Mouse (Mus musculus): ENCODE measurements around the gene Dhx58. TPM values are rescaled to one million over a fixed set of nuclear protein-coding genes. Genes with fewer than 3 reads are reported as not detected.
A peak's percentile ranks its signal among the peaks of the same experiment; 100 is the strongest.

The Dhx58 gene
- total and polyA plus RNA-seq, 2 experiments, result 11.9 to 16.3 TPM

DNA sequence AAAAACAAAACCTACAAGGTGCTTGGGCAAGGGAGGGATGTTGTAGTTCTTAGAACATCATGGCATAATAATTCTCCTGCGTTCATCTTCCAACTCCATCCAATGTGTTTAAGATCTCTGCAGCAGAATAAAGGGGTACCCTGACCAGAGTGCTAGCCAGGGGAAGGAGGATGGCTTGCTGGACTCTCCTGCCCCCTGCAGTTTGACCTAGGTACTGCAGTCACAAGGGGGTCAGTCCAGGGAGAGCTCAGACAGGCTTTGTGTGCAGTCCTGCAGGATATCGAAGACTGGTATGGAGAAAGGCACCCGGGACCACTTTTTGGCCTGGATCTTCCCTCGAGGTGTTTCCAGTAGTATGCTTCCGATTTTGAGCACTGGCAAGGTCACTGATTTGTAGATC is 9.1 kb downstream of the Dhx58 start:
- TF ChIP-seq CTCF (IDR thresholded peaks at IDR 0.05; ENCODE audit: low read depth, low read length) (peak; percentile 97), POLR2A (IDR thresholded peaks at IDR 0.05; ENCODE audit: extremely low read depth, insufficient read depth, low read length) (no peak)
- H3K9ac ChIP-seq (ENCODE audit: low read depth, low read length), result no peak overlapping the region
- no peak overlapping the region for H3K4me3 ChIP-seq (ENCODE audit: insufficient read depth, low read depth, low read length)
- no peaks in the 10 kb centered on the region; the same call in 1 of the 2 replicates for H3K36me3 ChIP-seq (ENCODE audit: control insufficient read depth, insufficient read depth, low read length)
- no peaks in the 10 kb centered on the region for H3K4me1 ChIP-seq (ENCODE audit: control insufficient read depth, insufficient read depth, low read length)
- H3K27ac ChIP-seq (replicated peaks; ENCODE audit: insufficient read depth, low read depth, low read length), result no peak overlapping the region
- no peaks in the 10 kb centered on the region for H3K79me2 ChIP-seq (ENCODE audit: control insufficient read depth, insufficient read depth, low read length)
- DNase-seq (ENCODE audit: extremely low read depth, low read depth, low spot score), result peak; percentile 19
- WGBS, result 39% methylated on average over 5 of the region's 5 CpGs
- no peaks in the 10 kb centered on the region; the same call in 1 of the 2 replicates for H3K27me3 ChIP-seq (ENCODE audit: control insufficient read depth, insufficient read depth, low read length)

DNA sequence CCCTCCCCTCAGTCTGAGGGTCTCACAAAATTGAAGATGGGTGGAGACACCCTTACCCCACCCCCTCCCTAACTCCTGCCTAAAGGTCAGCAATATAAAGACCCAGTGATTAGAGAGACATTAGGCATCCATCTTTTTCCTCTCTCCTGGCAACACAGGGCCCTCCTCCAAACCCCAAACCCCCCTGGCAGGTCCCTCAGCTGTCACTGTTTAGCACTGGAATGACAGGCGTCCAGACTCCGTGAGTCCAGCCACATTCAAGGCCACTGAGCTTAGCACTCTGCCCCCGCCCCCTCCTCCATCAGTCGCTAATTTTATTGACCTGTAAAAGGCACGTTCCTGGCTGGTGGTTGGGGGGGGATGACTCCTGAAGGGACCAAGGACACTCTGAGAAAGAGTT is 10.9 kb downstream of the Dhx58 start:
- H3K9ac ChIP-seq (ENCODE audit: low read depth, low read length), result no peak overlapping the region
- no peaks in the 10 kb centered on the region; the same call in 1 of the 2 replicates for H3K36me3 ChIP-seq (ENCODE audit: control insufficient read depth, insufficient read depth, low read length)
- no peaks in the 10 kb centered on the region for H3K79me2 ChIP-seq (ENCODE audit: control insufficient read depth, insufficient read depth, low read length)
- WGBS, result 28% methylated on average over 5 of the region's 5 CpGs
- no peaks in the 10 kb centered on the region; the same call in 1 of the 2 replicates for H3K27me3 ChIP-seq (ENCODE audit: control insufficient read depth, insufficient read depth, low read length)
- no peak for TF ChIP-seq POLR2A (IDR thresholded peaks at IDR 0.05; ENCODE audit: extremely low read depth, insufficient read depth, low read length)
- no peak for TF ChIP-seq CTCF (IDR thresholded peaks at IDR 0.05; ENCODE audit: low read depth, low read length)
- no peaks in the 10 kb centered on the region for H3K4me1 ChIP-seq (ENCODE audit: control insufficient read depth, insufficient read depth, low read length)
- H3K27ac ChIP-seq (replicated peaks; ENCODE audit: insufficient read depth, low read depth, low read length), result no peak overlapping the region
- H3K4me3 ChIP-seq (ENCODE audit: insufficient read depth, low read depth, low read length), result no peak overlapping the region
- DNase-seq (ENCODE audit: extremely low read depth, low read depth, low spot score), result no peak

DNA sequence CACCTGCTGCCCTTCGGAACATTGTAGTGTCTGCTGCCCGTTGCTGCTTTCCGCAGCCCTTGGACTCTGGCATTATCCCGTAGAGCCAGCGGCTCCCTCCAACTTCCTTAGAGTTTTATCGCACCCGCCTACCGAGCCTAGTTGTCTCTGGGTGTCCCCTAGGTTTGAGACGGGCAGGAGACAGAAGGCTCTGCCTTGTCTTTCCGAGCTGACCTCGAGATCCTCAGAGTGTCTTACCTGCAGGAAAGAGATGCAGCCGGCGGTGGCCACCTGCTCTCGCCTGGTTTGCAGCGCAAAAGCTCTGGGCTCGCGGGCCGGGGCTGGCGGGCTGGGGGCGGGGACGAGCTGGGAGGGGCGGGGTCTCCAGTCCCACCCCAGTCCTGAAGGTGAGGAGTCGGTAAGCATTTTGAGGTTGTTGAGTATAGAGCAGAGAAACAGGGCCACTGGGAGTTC is 11.9 kb downstream of the Dhx58 start, which contains the start of gene Zfp385c:
Gene Zfp385c, minus strand, starts transcription at position 292 of the 453 bp plus-strand sequence.
- Histone ChIP-seq H3K4me3 (ENCODE audit: insufficient read depth, low read depth, low read length) (no peak within 1 kb of the TSS), H3K79me2 (ENCODE audit: control insufficient read depth, insufficient read depth, low read length) (no peaks in the 10 kb centered on the region), H3K27ac (replicated peaks; ENCODE audit: insufficient read depth, low read depth, low read length) (no peak within 1 kb of the TSS), H3K27me3 (ENCODE audit: control insufficient read depth, insufficient read depth, low read length) (no peaks in the 10 kb centered on the region; the same call in 1 of the 2 replicates), H3K4me1 (ENCODE audit: control insufficient read depth, insufficient read depth, low read length) (no peaks in the 10 kb centered on the region), H3K36me3 (ENCODE audit: control insufficient read depth, insufficient read depth, low read length) (no peaks in the 10 kb centered on the region; the same call in 1 of the 2 replicates), H3K9ac (ENCODE audit: low read depth, low read length) (no peak within 1 kb of the TSS)
- 3% methylated on average over 23 of the region's 23 CpGs for WGBS
- TF ChIP-seq CTCF (IDR thresholded peaks at IDR 0.05; ENCODE audit: low read depth, low read length), result no peak
- no peak for TF ChIP-seq POLR2A (IDR thresholded peaks at IDR 0.05; ENCODE audit: extremely low read depth, insufficient read depth, low read length)
- DNase-seq (ENCODE audit: extremely low read depth, low read depth, low spot score), result peak; percentile 17

DNA sequence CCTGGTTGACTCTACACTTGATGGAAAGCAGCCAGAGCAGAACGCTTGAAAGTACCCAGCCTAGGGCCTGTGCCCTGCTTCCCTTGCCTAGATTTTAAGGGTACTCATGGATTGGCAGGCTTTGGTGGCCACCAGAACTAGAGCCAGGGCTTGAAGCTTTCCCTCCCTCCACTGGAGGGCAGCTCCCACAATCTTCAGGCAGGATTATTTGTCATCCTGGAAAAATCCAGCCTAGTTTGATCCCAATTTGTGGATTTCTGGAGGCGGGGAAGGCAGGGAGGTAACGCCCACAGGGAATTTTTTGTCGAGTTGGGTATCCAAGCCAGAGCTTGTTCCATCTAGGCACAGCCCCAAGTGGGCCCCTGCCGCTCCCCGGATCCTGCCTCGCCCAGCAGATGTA is 13.7 kb downstream of the Dhx58 start:
- Histone ChIP-seq H3K4me1 (ENCODE audit: control insufficient read depth, insufficient read depth, low read length) (no peaks in the 10 kb centered on the region), H3K9ac (ENCODE audit: low read depth, low read length) (no peak overlapping the region)

DNA sequence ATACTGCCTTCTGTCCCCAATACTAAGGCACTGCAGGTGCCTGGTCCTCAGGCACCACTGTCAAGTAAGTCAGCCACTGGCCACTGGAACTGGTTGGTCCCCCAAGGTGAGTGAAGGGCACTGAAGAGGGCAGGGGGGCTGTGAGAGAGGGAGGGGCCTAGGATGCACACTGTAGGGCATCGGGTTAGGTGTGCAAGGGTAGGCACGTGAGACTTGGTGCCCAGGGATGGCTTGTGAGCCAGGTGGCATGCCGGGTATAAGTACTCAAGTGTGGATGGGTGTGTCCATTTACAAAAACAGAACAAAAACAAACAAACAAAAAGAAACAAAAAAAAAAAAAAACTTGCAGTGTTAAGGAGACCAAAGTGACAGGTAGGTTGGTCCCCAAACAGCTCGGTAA is 15.6 kb downstream of the Dhx58 start:
- H3K4me3 ChIP-seq (ENCODE audit: insufficient read depth, low read depth, low read length), result no peak overlapping the region
- TF ChIP-seq POLR2A (IDR thresholded peaks at IDR 0.05; ENCODE audit: extremely low read depth, insufficient read depth, low read length) (no peak), CTCF (IDR thresholded peaks at IDR 0.05; ENCODE audit: low read depth, low read length) (no peak)

More for the DNA sequence above, 13.7 kb downstream of the Dhx58 start:
- no peaks in the 10 kb centered on the region; the same call in 1 of the 2 replicates for H3K27me3 ChIP-seq (ENCODE audit: control insufficient read depth, insufficient read depth, low read length)
- no peak overlapping the region for H3K4me3 ChIP-seq (ENCODE audit: insufficient read depth, low read depth, low read length)
- no peaks in the 10 kb centered on the region for H3K79me2 ChIP-seq (ENCODE audit: control insufficient read depth, insufficient read depth, low read length)
- TF ChIP-seq POLR2A (IDR thresholded peaks at IDR 0.05; ENCODE audit: extremely low read depth, insufficient read depth, low read length), result no peak
- TF ChIP-seq CTCF (IDR thresholded peaks at IDR 0.05; ENCODE audit: low read depth, low read length), result no peak
- H3K36me3 ChIP-seq (ENCODE audit: control insufficient read depth, insufficient read depth, low read length), result no peaks in the 10 kb centered on the region
- WGBS, result 84% methylated on average over 7 of the region's 7 CpGs
- DNase-seq (ENCODE audit: extremely low read depth, low read depth, low spot score), result no peak
- no peak overlapping the region for H3K27ac ChIP-seq (replicated peaks; ENCODE audit: insufficient read depth, low read depth, low read length)

DNA sequence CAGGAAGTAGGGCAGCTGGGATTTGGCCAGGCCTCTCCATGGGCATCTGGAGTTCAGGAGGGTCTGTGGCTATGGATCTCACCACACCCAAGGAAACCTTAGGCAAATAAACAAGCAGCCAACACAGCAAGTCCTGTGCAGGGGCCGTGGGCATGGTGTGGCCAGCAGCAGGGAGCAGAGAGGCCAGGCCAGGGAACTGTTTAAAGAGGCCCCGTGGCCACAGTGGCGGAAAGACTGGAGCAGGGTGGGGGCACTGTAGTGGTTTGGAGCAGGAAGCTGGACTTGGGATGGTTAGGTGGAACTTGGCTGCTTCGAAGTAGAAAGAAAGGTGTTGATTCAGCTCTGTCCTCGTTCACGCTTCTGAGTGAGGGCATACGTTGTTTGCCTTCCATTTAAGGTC is 16.8 kb downstream of the Dhx58 start:
- Histone ChIP-seq H3K4me1 (ENCODE audit: control insufficient read depth, insufficient read depth, low read length) (no peaks in the 10 kb centered on the region), H3K9ac (ENCODE audit: low read depth, low read length) (no peak overlapping the region), H3K79me2 (ENCODE audit: control insufficient read depth, insufficient read depth, low read length) (no peaks in the 10 kb centered on the region), H3K27ac (replicated peaks; ENCODE audit: insufficient read depth, low read depth, low read length) (no peak overlapping the region), H3K27me3 (ENCODE audit: control insufficient read depth, insufficient read depth, low read length) (no peaks in the 10 kb centered on the region), H3K4me3 (ENCODE audit: insufficient read depth, low read depth, low read length) (no peak overlapping the region), H3K36me3 (ENCODE audit: control insufficient read depth, insufficient read depth, low read length) (no peaks in the 10 kb centered on the region)
- no peak for DNase-seq (ENCODE audit: extremely low read depth, low read depth, low spot score)
- WGBS, result 82% methylated on average over 7 of the region's 7 CpGs
- TF ChIP-seq CTCF (IDR thresholded peaks at IDR 0.05; ENCODE audit: low read depth, low read length) (no peak), POLR2A (IDR thresholded peaks at IDR 0.05; ENCODE audit: extremely low read depth, insufficient read depth, low read length) (no peak)

More for the DNA sequence above, 15.6 kb downstream of the Dhx58 start:
- Histone ChIP-seq H3K27me3 (ENCODE audit: control insufficient read depth, insufficient read depth, low read length) (no peaks in the 10 kb centered on the region; the same call in 1 of the 2 replicates), H3K27ac (replicated peaks; ENCODE audit: insufficient read depth, low read depth, low read length) (no peak overlapping the region), H3K36me3 (ENCODE audit: control insufficient read depth, insufficient read depth, low read length) (no peaks in the 10 kb centered on the region), H3K79me2 (ENCODE audit: control insufficient read depth, insufficient read depth, low read length) (no peaks in the 10 kb centered on the region), H3K9ac (ENCODE audit: low read depth, low read length) (no peak overlapping the region), H3K4me1 (ENCODE audit: control insufficient read depth, insufficient read depth, low read length) (no peaks in the 10 kb centered on the region)
- 75% methylated on average over 4 of the region's 4 CpGs for WGBS
- no peak for DNase-seq (ENCODE audit: extremely low read depth, low read depth, low spot score)
